Mouse (Mus musculus) stomach, embryonic 15.5 days (tissue): Measurements from ENCODE around the gene Ubiad1. TPM values are rescaled to one million over a fixed set of nuclear protein-coding genes. Genes with fewer than 3 reads are reported as not detected.

Source experiments
- ATAC-seq: fragments of 200-750 bp; cut with Nextera tagmentation; 2 replicates; pipeline ENCODE4 v1.8.0; 2017; ENCODE audit warnings: low read depth, moderate number of reproducible peaks, moderate TSS enrichment; ENCODE audit not compliant: insufficient read depth, low FRiP score
- H3K27ac ChIP-seq: fragments of 300-500 bp; sonication (generic); 2 replicates; pipeline ENCODE4 v1.5.1; 2015; ENCODE audit warnings: mild to moderate bottlenecking, inconsistent platforms
- H3K27me3 ChIP-seq: fragments of 300-500 bp; sonication (generic); replicated peaks from 2 replicates; pipeline ENCODE4 v1.6.1; 2015; ENCODE audit warnings: inconsistent platforms
- H3K36me3 ChIP-seq: fragments of 300-500 bp; sonication (generic); 2 replicates; pipeline ENCODE4 v1.6.1; 2015; ENCODE audit warnings: inconsistent platforms
- H3K4me1 ChIP-seq: fragments of 300-500 bp; sonication (generic); 2 replicates; pipeline ENCODE4 v1.6.1; 2015; ENCODE audit warnings: inconsistent platforms
- H3K4me2 ChIP-seq: fragments of 300-500 bp; sonication (generic); 2 replicates; pipeline ENCODE4 v1.6.1; 2015; ENCODE audit warnings: mild to moderate bottlenecking, inconsistent platforms
- H3K4me3 ChIP-seq: fragments of 300-500 bp; sonication (generic); replicated peaks from 2 replicates; pipeline ENCODE4 v1.5.1; 2015; ENCODE audit warnings: inconsistent platforms
- H3K9ac ChIP-seq: fragments of 300-500 bp; sonication (generic); 2 replicates; pipeline ENCODE4 v1.6.1; 2015; ENCODE audit warnings: inconsistent platforms
- H3K9me3 ChIP-seq: fragments of 300-500 bp; sonication (generic); 2 replicates; pipeline ENCODE4 v1.6.1; 2016; ENCODE audit warnings: inconsistent platforms
- WGBS: fragments of 180-500 bp; shearing (Covaris S2); methylation state at CpG from one replicate; pipeline ENCODE4 v1.1.7; 2015; 5-methylcytosine and 5-hydroxymethylcytosine counted together
- polyA plus RNA-seq: library from polyadenylated mRNA; unstranded; fragments of >200 nt; fragmentation: Nextera tagmentation; extraction: Ambion mirVana; gene quantifications from 2 replicates; pipeline ENCODE4 v1.2.1, GENCODE M21; 2015

Gene Ubiad1
- 20.5 and 22.0 TPM in 2 replicates for polyA plus RNA-seq

DNA sequence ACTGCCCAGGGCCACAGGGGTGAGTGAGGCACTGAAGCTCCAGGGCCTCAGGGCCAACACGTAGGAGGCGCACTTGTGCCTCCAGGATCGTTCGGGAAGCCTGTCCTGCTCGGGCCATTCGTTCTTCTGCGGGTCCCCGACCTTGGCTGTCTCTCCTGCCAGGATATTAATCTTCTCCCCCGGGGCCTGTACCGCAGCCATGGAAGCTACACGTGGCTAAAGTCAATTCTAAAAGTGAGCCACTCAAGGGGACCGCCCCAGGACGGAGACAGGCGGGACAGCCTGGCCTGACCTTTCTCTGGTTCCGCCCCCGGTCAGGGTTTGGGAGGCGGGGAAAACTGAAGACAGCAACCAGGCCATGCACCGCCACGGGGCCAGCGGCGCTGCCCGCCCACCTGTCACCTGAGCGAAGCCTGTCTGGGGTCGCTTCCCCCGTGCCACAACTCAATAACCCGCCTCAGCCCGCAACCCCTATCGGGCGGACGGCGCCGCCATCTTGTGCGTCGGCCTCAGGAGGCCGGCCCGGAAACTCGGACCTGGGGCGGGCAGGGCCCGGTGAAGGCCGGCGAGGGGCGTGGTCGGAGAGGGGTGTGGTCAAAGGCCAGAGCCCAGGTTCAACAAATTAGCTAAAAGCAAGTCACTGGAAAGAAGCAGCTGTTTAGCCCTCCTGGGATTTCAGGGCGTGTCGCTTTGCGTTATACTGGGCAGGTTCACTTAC, at the start of gene Ubiad1:
TSS of gene Ubiad1 (minus strand) at position 522 of the 718 bp plus-strand sequence.
- H3K4me2 ChIP-seq = peak within 1 kb of the TSS; percentile 78
- ATAC-seq = peak; percentile 78
- H3K9ac ChIP-seq = peak within 1 kb of the TSS; percentile 68
- H3K27me3 ChIP-seq = no peaks in the 10 kb centered on the region
- peak within 1 kb of the TSS; percentile 76 for H3K27ac ChIP-seq
- peaks cover 19% of the 10 kb centered on the region for H3K4me1 ChIP-seq
- H3K4me3 ChIP-seq = peak within 1 kb of the TSS; percentile 73
- H3K9me3 ChIP-seq = no peaks in the 10 kb centered on the region
- under 1% methylated on average over 46 of the region's 46 CpGs for WGBS
- H3K36me3 ChIP-seq = no peaks in the 10 kb centered on the region

DNA sequence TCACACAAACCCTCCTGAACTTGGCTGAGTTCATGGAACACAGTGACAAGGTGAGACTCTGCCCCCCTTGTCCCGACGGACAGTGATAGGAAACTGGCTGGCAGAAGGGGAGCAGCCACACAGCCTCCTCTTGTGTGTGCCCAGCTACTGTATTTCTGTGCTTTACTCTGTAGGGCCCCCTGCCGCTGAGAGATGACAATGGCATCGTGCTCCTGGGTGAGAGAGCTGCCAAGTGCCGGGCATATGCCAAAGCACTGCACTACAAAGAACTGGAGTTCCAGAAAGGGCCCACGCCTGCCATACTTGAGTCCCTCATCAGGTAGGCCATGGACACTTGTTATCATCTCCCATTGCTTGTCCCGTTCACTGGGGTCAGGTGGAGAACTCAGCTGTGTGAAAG, 46.9 kb upstream of the Ubiad1 start:
- no peaks in the 10 kb centered on the region for H3K9me3 ChIP-seq
- H3K4me3 ChIP-seq = no peak overlapping the region
- H3K4me1 ChIP-seq = no peaks in the 10 kb centered on the region
- H3K4me2 ChIP-seq = no peak overlapping the region
- no peak overlapping the region for H3K9ac ChIP-seq
- H3K27ac ChIP-seq = no peak overlapping the region
- no peak for ATAC-seq
- H3K36me3 ChIP-seq = peaks cover 40% of the 10 kb centered on the region
- no peaks in the 10 kb centered on the region for H3K27me3 ChIP-seq
- 83% methylated on average over 7 of the region's 7 CpGs for WGBS

DNA sequence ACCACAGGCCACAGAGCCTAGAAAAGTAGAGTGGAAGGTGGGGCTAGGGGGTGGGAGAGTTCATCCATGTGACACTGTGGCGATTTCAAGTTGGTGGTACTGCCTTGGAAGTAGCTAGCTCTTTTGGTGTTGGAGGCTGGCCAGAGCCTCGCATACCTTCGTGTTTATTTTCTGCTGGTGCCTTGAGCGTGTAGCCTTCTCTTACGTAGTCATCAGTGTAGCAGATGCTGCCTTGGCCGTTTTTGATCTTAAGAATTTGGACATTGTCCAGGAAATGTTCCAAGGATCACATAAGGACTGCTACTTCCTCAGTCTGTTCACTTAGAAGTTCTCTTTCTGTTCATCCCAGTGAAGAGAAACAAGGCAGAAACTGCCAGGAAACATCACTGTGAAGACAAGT, 45.9 kb upstream of the Ubiad1 start:
- Histone ChIP-seq H3K27me3 (no peaks in the 10 kb centered on the region), H3K27ac (no peak overlapping the region), H3K36me3 (peaks cover 37% of the 10 kb centered on the region), H3K4me1 (no peaks in the 10 kb centered on the region), H3K9me3 (no peaks in the 10 kb centered on the region), H3K9ac (no peak overlapping the region), H3K4me2 (no peak overlapping the region), H3K4me3 (no peak overlapping the region)
- ATAC-seq = no peak
- WGBS = 58% methylated on average over 6 of the region's 6 CpGs

GRCm38 (mm10) chr4:148487841-148488240, 43.3 kb upstream of the Ubiad1 start:
- no peak overlapping the region for H3K4me2 ChIP-seq
- no peak overlapping the region for H3K4me3 ChIP-seq
- no peak overlapping the region for H3K9ac ChIP-seq
- no peaks in the 10 kb centered on the region for H3K27me3 ChIP-seq
- no peaks in the 10 kb centered on the region for H3K4me1 ChIP-seq
- ATAC-seq = no peak
- peaks cover 46% of the 10 kb centered on the region for H3K36me3 ChIP-seq
- H3K27ac ChIP-seq = no peak overlapping the region
- WGBS = 68% methylated on average over 2 of the region's 2 CpGs
- no peaks in the 10 kb centered on the region for H3K9me3 ChIP-seq

DNA sequence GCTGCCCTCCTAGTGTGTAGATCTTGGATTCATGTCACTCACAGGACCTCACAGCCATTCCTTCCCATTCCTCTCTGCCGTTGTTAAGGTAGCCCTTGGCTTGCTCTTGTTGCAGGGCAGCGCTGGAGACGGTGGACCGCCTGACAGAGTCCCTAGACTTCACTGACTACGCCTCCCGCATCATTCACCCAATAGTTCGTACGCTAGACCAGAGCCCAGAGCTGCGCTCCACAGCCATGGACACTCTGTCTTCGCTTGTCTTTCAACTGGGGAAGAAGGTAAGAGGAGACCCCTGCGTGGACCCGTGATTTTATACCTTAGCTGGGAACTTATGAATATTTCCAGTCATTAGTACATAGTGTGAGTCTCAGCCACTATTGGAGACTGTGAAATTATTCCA, 39.9 kb upstream of the Ubiad1 start:
- no peak overlapping the region for H3K4me3 ChIP-seq
- 96% methylated on average over 12 of the region's 12 CpGs for WGBS
- H3K9ac ChIP-seq = no peak overlapping the region
- no peak overlapping the region for H3K27ac ChIP-seq
- H3K4me2 ChIP-seq = no peak overlapping the region
- no peaks in the 10 kb centered on the region for H3K27me3 ChIP-seq
- no peak for ATAC-seq
- no peaks in the 10 kb centered on the region for H3K4me1 ChIP-seq
- no peaks in the 10 kb centered on the region for H3K9me3 ChIP-seq
- peaks cover 40% of the 10 kb centered on the region for H3K36me3 ChIP-seq

GRCm38 (mm10) chr4:148481557-148482168, 37.1 kb upstream of the Ubiad1 start:
- Histone ChIP-seq H3K27ac (no peak overlapping the region), H3K36me3 (peaks cover 47% of the 10 kb centered on the region), H3K4me1 (no peaks in the 10 kb centered on the region), H3K4me3 (no peak overlapping the region), H3K9me3 (no peaks in the 10 kb centered on the region), H3K9ac (no peak overlapping the region), H3K4me2 (no peak overlapping the region), H3K27me3 (no peaks in the 10 kb centered on the region)
- 79% methylated on average over 2 of the region's 2 CpGs for WGBS
- ATAC-seq = no peak

- no peaks in the 10 kb centered on the region for H3K27me3 ChIP-seq
- H3K9me3 ChIP-seq = no peaks in the 10 kb centered on the region
- no peaks in the 10 kb centered on the region for H3K4me1 ChIP-seq
- no peak overlapping the region for H3K4me3 ChIP-seq
- H3K36me3 ChIP-seq = peaks cover 46% of the 10 kb centered on the region
- no peak overlapping the region for H3K4me2 ChIP-seq
- H3K27ac ChIP-seq = no peak overlapping the region
- WGBS = 96% methylated on average over 2 of the region's 2 CpGs
- H3K9ac ChIP-seq = no peak overlapping the region
- ATAC-seq = no peak
These were observed 35.7 kb upstream of the Ubiad1 start for GRCm38 (mm10) chr4:148480245-148480644.

DNA sequence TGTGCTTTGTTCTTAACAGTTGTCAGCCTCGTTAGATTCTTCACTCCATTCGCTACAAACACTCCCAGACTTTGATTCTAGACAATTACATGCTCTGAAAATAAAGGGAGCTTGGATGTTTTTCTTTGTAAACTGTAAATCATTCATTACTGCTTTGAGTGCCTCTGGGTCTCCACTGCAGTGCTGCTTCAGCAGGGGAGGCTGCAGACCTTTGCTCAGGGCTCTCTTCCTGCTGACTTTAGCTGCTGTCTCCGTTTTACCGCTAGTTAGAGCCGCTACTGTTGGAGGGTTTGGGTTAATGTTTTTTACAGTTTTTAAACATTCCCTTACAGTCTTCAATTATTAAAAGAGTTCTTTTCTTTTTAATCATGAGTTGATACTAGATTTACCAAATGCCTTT, 28.9 kb upstream of the Ubiad1 start:
- Histone ChIP-seq H3K4me1 (no peaks in the 10 kb centered on the region), H3K9me3 (no peaks in the 10 kb centered on the region), H3K27me3 (no peaks in the 10 kb centered on the region), H3K9ac (no peak overlapping the region), H3K4me2 (no peak overlapping the region), H3K4me3 (no peak overlapping the region), H3K36me3 (peaks cover 63% of the 10 kb centered on the region), H3K27ac (no peak overlapping the region)
- no peak for ATAC-seq
- whole genome bisulfite sequencing = 94% methylated on average over 5 of the region's 5 CpGs

- Histone ChIP-seq H3K36me3 (peaks cover 70% of the 10 kb centered on the region), H3K27ac (no peak overlapping the region), H3K9ac (no peak overlapping the region), H3K9me3 (no peaks in the 10 kb centered on the region), H3K27me3 (no peaks in the 10 kb centered on the region), H3K4me1 (no peaks in the 10 kb centered on the region), H3K4me3 (no peak overlapping the region), H3K4me2 (no peak overlapping the region)
- no peak for ATAC-seq
- 93% methylated on average over 8 of the region's 8 CpGs for WGBS
These were observed 28.0 kb upstream of the Ubiad1 start for GRCm38 (mm10) chr4:148472436-148473174.

- no peak overlapping the region for H3K27ac ChIP-seq
- ATAC-seq = no peak
- WGBS = 91% methylated on average over 10 of the region's 10 CpGs
- peaks cover 65% of the 10 kb centered on the region for H3K36me3 ChIP-seq
- no peaks in the 10 kb centered on the region for H3K27me3 ChIP-seq
- no peak overlapping the region for H3K4me3 ChIP-seq
- no peaks in the 10 kb centered on the region for H3K9me3 ChIP-seq
- H3K4me2 ChIP-seq = no peak overlapping the region
- H3K4me1 ChIP-seq = no peaks in the 10 kb centered on the region
- H3K9ac ChIP-seq = no peak overlapping the region
These were observed 26.8 kb upstream of the Ubiad1 start for GRCm38 (mm10) chr4:148471363-148471806.

GRCm38 (mm10) chr4:148469487-148470252, 25.1 kb upstream of the Ubiad1 start:
- H3K36me3 ChIP-seq = peaks cover 71% of the 10 kb centered on the region
- no peaks in the 10 kb centered on the region for H3K4me1 ChIP-seq
- WGBS = 87% methylated on average over 11 of the region's 11 CpGs
- no peak for ATAC-seq
- H3K4me3 ChIP-seq = no peak overlapping the region
- no peak overlapping the region for H3K4me2 ChIP-seq
- no peaks in the 10 kb centered on the region for H3K9me3 ChIP-seq
- H3K9ac ChIP-seq = no peak overlapping the region
- no peak overlapping the region for H3K27ac ChIP-seq
- H3K27me3 ChIP-seq = no peaks in the 10 kb centered on the region
